Mouse (Mus musculus) CH12.LX (cell line): ENCODE measurements around the gene Wbp11. TPM values are rescaled to one million over a fixed set of nuclear protein-coding genes. Genes with fewer than 3 reads are reported as not detected.

ENCODE experiments used
- DNase-seq: peaks from one replicate; pipeline ENCODE4 v3.0.0-alpha.2; 2013; ENCODE audit errors: extremely low read depth
- H3K27ac ChIP-seq: 2 replicates; pipeline ENCODE4 v1.5.1; 2012; ENCODE audit warnings: low read depth, mild to moderate bottlenecking, control low read depth, moderate library complexity; ENCODE audit not compliant: insufficient read depth
- H3K27me3 ChIP-seq: replicated peaks from 2 replicates; pipeline ENCODE3; 2012; ENCODE audit warnings: inconsistent platforms
- H3K36me3 ChIP-seq, 2 experiments: replicated peaks in 1 of 2; 2 replicates each; pipeline versions ENCODE3 to v1.6.1; 2012; ENCODE audit warnings: inconsistent platforms in 1 of 2, low read length in 1 of 2, mild to moderate bottlenecking in 1 of 2, mixed read lengths in 1 of 2, moderate library complexity in 1 of 2; ENCODE audit not compliant: control insufficient read depth in 1 of 2, insufficient read depth in 1 of 2
- H3K4me1 ChIP-seq, 2 experiments: 2 replicates each; pipeline ENCODE4 v1.6.1; 2012; ENCODE audit warnings: inconsistent platforms in 1 of 2, moderate library complexity in 1 of 2; ENCODE audit not compliant: insufficient read depth in 2 of 2, control insufficient read depth in 1 of 2
- H3K4me2 ChIP-seq: 2 replicates; pipeline ENCODE4 v1.6.1; 2012; ENCODE audit warnings: low read depth, mild to moderate bottlenecking, control low read depth; ENCODE audit not compliant: poor library complexity, insufficient read depth, severe bottlenecking
- H3K4me3 ChIP-seq, 3 experiments: fragments of 150-350 bp in 1 of 3; sonication (generic) in 1 of 3; replicated peaks in 1 of 3; 2 replicates each; pipeline versions ENCODE3 to v1.5.1; 2011 to 2012; ENCODE audit warnings: low read depth in 2 of 3, low read length in 2 of 3, mild to moderate bottlenecking in 2 of 3, moderate library complexity in 2 of 3, control low read depth in 1 of 3, improper control_type of control experiment in 1 of 3, inconsistent platforms in 1 of 3, mixed read lengths in 1 of 3; ENCODE audit not compliant: poor library complexity in 1 of 3
- H3K79me2 ChIP-seq: replicated peaks from 2 replicates; pipeline ENCODE4 v1.6.1; 2012; ENCODE audit warnings: mild to moderate bottlenecking, moderate library complexity; ENCODE audit not compliant: control insufficient read depth, poor library complexity, insufficient read depth, severe bottlenecking; ENCODE audit errors: extremely low read depth
- H3K9ac ChIP-seq: 2 replicates; pipeline ENCODE4 v1.6.1; 2012; ENCODE audit warnings: low read depth, mild to moderate bottlenecking, control low read depth, moderate library complexity; ENCODE audit not compliant: insufficient read depth
- H3K9me3 ChIP-seq: replicated peaks from 2 replicates; pipeline ENCODE3; 2012; ENCODE audit warnings: low read length, inconsistent platforms, mixed read lengths
- CHD1 ChIP-seq: IDR thresholded peaks from 2 replicates; pipeline ENCODE4 v1.6.1; 2012; ENCODE audit warnings: low read depth, low read length, improper control_type of control experiment, inconsistent platforms
- CHD2 ChIP-seq: IDR thresholded peaks from 2 replicates; pipeline ENCODE4 v1.6.1; 2011; ENCODE audit warnings: low read length, improper control_type of control experiment
- CTCF ChIP-seq, 2 experiments: IDR thresholded peaks in 1 of 2; conservative IDR thresholded peaks in 1 of 2; 2 replicates each; pipeline ENCODE4 v1.5.1; 2011 to 2012; ENCODE audit warnings: low read depth in 2 of 2, low read length in 2 of 2, improper control_type of control experiment in 1 of 2, inconsistent platforms in 1 of 2, mild to moderate bottlenecking in 1 of 2, moderate library complexity in 1 of 2
- E2F4 ChIP-seq: IDR thresholded peaks from 2 replicates; pipeline ENCODE4 v1.6.1; 2011; ENCODE audit warnings: low read depth, low read length, improper control_type of control experiment; ENCODE audit not compliant: insufficient replicate concordance
- ELF1 ChIP-seq: IDR thresholded peaks from 2 replicates; pipeline ENCODE4 v1.6.1; 2014; ENCODE audit warnings: low read depth, mild to moderate bottlenecking, inconsistent platforms, low read length, improper control_type of control experiment
- ETS1 ChIP-seq: conservative IDR thresholded peaks from 2 replicates; pipeline ENCODE4 v1.6.1; 2012; ENCODE audit warnings: low read depth, mild to moderate bottlenecking, inconsistent platforms, low read length, improper control_type of control experiment, moderate library complexity
- GABPA ChIP-seq: IDR thresholded peaks from 2 replicates; pipeline ENCODE4 v1.6.1; 2012; ENCODE audit warnings: low read depth, low read length, improper control_type of control experiment, inconsistent platforms; ENCODE audit not compliant: insufficient replicate concordance
- HCFC1 ChIP-seq: IDR thresholded peaks from 2 replicates; pipeline ENCODE4 v1.6.1; 2012; ENCODE audit warnings: low read depth, mild to moderate bottlenecking, inconsistent platforms, low read length, improper control_type of control experiment
- JUND ChIP-seq: conservative IDR thresholded peaks from 2 replicates; pipeline ENCODE4 v1.6.1; 2011; ENCODE audit warnings: low read depth, low read length, improper control_type of control experiment
- MAFK ChIP-seq: IDR thresholded peaks from 2 replicates; pipeline ENCODE4 v1.6.1; 2011; ENCODE audit warnings: low read length, improper control_type of control experiment; ENCODE audit not compliant: insufficient replicate concordance
- MEF2A ChIP-seq: IDR thresholded peaks from 2 replicates; pipeline ENCODE4 v1.6.1; 2014; ENCODE audit warnings: low read depth, mild to moderate bottlenecking, inconsistent platforms, low read length, improper control_type of control experiment, borderline replicate concordance
- NRF1 ChIP-seq: IDR thresholded peaks from 2 replicates; pipeline ENCODE4 v1.6.1; 2014; ENCODE audit warnings: low read depth, mild to moderate bottlenecking, inconsistent platforms, low read length, improper control_type of control experiment, moderate library complexity
- PAX5 ChIP-seq: IDR thresholded peaks from 2 replicates; pipeline ENCODE4 v1.6.1; 2012; ENCODE audit warnings: low read length, inconsistent platforms, mixed read lengths
- POLR2AphosphoS2 ChIP-seq: IDR thresholded peaks from 2 replicates; pipeline ENCODE4 v1.6.1; 2011; ENCODE audit warnings: low read depth, low read length, improper control_type of control experiment
- RAD21 ChIP-seq: IDR thresholded peaks from 2 replicates; pipeline ENCODE4 v1.6.1; 2011; ENCODE audit warnings: low read depth, mild to moderate bottlenecking, low read length, improper control_type of control experiment, moderate library complexity
- RCOR1 ChIP-seq: conservative IDR thresholded peaks from 2 replicates; pipeline ENCODE4 v1.6.1; 2012; ENCODE audit warnings: low read depth, mild to moderate bottlenecking, inconsistent platforms, low read length, improper control_type of control experiment
- SIN3A ChIP-seq: IDR thresholded peaks from 2 replicates; pipeline ENCODE4 v1.6.1; 2012; ENCODE audit warnings: low read length, improper control_type of control experiment, inconsistent platforms
- SMC3 ChIP-seq: IDR thresholded peaks from 2 replicates; pipeline ENCODE4 v1.6.1; 2011; ENCODE audit warnings: low read depth, low read length, improper control_type of control experiment
- TBP ChIP-seq: conservative IDR thresholded peaks from 2 replicates; pipeline ENCODE4 v1.6.1; 2011; ENCODE audit warnings: low read depth, low read length, improper control_type of control experiment
- TCF12 ChIP-seq: IDR thresholded peaks from 2 replicates; pipeline ENCODE4 v1.6.1; 2014; ENCODE audit warnings: low read depth, mild to moderate bottlenecking, inconsistent platforms, low read length, improper control_type of control experiment
- UBTF ChIP-seq: IDR thresholded peaks from 2 replicates; pipeline ENCODE4 v1.6.1; 2012; ENCODE audit warnings: low read depth, mild to moderate bottlenecking, inconsistent platforms, low read length, improper control_type of control experiment, moderate library complexity
- USF1 ChIP-seq: IDR thresholded peaks from 2 replicates; pipeline ENCODE4 v1.6.1; 2014; ENCODE audit warnings: low read depth, mild to moderate bottlenecking, inconsistent platforms, low read length, improper control_type of control experiment
- USF2 ChIP-seq: conservative IDR thresholded peaks from 2 replicates; pipeline ENCODE4 v1.6.1; 2011; ENCODE audit warnings: low read depth, low read length, improper control_type of control experiment
- ZC3H11A ChIP-seq: IDR thresholded peaks from 2 replicates; pipeline ENCODE4 v1.6.1; 2012; ENCODE audit warnings: low read depth, mild to moderate bottlenecking, inconsistent platforms, low read length, improper control_type of control experiment
- ZKSCAN1 ChIP-seq: IDR thresholded peaks from 2 replicates; pipeline ENCODE4 v1.6.1; 2012; ENCODE audit warnings: low read depth, inconsistent platforms, low read length, improper control_type of control experiment, borderline replicate concordance
- dilution Hi-C: fragments of 300-500 bp; cut with MboI; formaldehyde crosslinking; loops from 2 replicates; pipeline ENCODE4 v1.14.3; 2020; ENCODE audit warnings: low sequenced_read_pairs; ENCODE audit not compliant: extremely low pct_unique_long_range_greater_than_20kb, extremely low pct_ligation_motif_present
- in situ Hi-C: fragments of 300-500 bp; cut with MboI; formaldehyde crosslinking; loops from 3 replicates; pipeline ENCODE4 v1.14.3; 2019; ENCODE audit warnings: low sequenced_read_pairs, low pct_ligation_motif_present, low pct_unique_long_range_greater_than_20kb, mixed read lengths
- polyA plus RNA-seq: library from polyadenylated mRNA; unstranded; fragments of >175 nt; gene quantifications from 2 replicates; pipeline ENCODE4 v1.2.1, GENCODE M21; 2012; ENCODE audit warnings: low read depth; ENCODE audit not compliant: insufficient read length
- total RNA-seq, 2 experiments: library from RNA; depleted of rRNA; stranded (reverse); fragments of 300-350 nt in 1 of 2; fragments of >200 nt in 1 of 2; gene quantifications; 2 replicates each; pipeline ENCODE4 v1.2.3; 2012 to 2014

The Wbp11 gene
- total and polyA plus RNA-seq, 3 experiments: 27.7 to 189 (median 51.3) TPM

- Histone ChIP-seq H3K4me2 (no peak overlapping the region), H3K4me3 (no peak overlapping the region), H3K27me3 (no peaks in the 10 kb centered on the region), H3K79me2 (peaks cover 7% of the 10 kb centered on the region), H3K4me1 (peaks cover 18 to 63% of the 10 kb centered on the region in 2 experiments), H3K9me3 (no peaks in the 10 kb centered on the region), H3K27ac (no peak overlapping the region), H3K9ac (no peak overlapping the region), H3K36me3 (peaks cover 21 to 65% of the 10 kb centered on the region in 2 experiments)
- in situ Hi-C loops: no loop called here
- DNase-seq: no peak
- dilution Hi-C loops: no loop called here
- TF ChIP-seq GABPA (no peak), E2F4 (no peak), UBTF (no peak), CHD2 (no peak), USF1 (no peak), NRF1 (no peak)
These were observed 20.4 kb upstream of the Wbp11 start for GRCm38 (mm10) chr6:136848399-136848798.

GRCm38 (mm10) chr6:136847790-136848189 lies 19.8 kb upstream of the Wbp11 start:
- H3K9ac ChIP-seq: no peak overlapping the region
- H3K27ac ChIP-seq: no peak overlapping the region
- dilution Hi-C loops: no loop called here
- peak; percentile 72 for DNase-seq
- in situ Hi-C loops: no loop called here
- peaks cover 7% of the 10 kb centered on the region for H3K79me2 ChIP-seq
- no peaks in the 10 kb centered on the region for H3K9me3 ChIP-seq
- TF ChIP-seq RAD21 (peak; percentile 25), CTCF (conservative IDR thresholded peaks at IDR 0.05 in 1 of 2, IDR thresholded peaks at IDR 0.05 in 1 of 2; ENCODE audit: low read depth in 2 of 2, low read length in 2 of 2) (peak; percentile 73 to 76), SMC3 (peak; percentile 59), POLR2AphosphoS2 (no peak), PAX5 (no peak), ZKSCAN1 (no peak), MAFK (no peak)
- H3K4me1 ChIP-seq: peaks cover 17 to 60% of the 10 kb centered on the region in 2 experiments
- no peak overlapping the region for H3K4me2 ChIP-seq
- H3K27me3 ChIP-seq: no peaks in the 10 kb centered on the region
- no peak overlapping the region for H3K4me3 ChIP-seq
- peaks cover 23 to 71% of the 10 kb centered on the region in 2 experiments for H3K36me3 ChIP-seq

- no peak overlapping the region for H3K4me3 ChIP-seq
- H3K27ac ChIP-seq: no peak overlapping the region
- H3K79me2 ChIP-seq: peaks cover 7% of the 10 kb centered on the region
- in situ Hi-C loops: no loop called here
- peaks cover 17 to 60% of the 10 kb centered on the region in 2 experiments for H3K4me1 ChIP-seq
- no peaks in the 10 kb centered on the region for H3K9me3 ChIP-seq
- H3K36me3 ChIP-seq: peaks cover 27 to 76% of the 10 kb centered on the region in 2 experiments
- dilution Hi-C loops: no loop called here
- no peak overlapping the region for H3K9ac ChIP-seq
- TF ChIP-seq HCFC1 (no peak), RCOR1 (no peak), GABPA (no peak), JUND (no peak), CHD1 (no peak), ELF1 (no peak), UBTF (no peak), ETS1 (no peak), MEF2A (no peak), NRF1 (no peak), SMC3 (no peak), CHD2 (no peak), USF2 (no peak), TCF12 (no peak), E2F4 (no peak), SIN3A (no peak), TBP (no peak), ZC3H11A (no peak)
- DNase-seq: no peak
- no peak overlapping the region for H3K4me2 ChIP-seq
- H3K27me3 ChIP-seq: no peaks in the 10 kb centered on the region
These were observed 19.2 kb upstream of the Wbp11 start for GRCm38 (mm10) chr6:136847267-136847666.
